Mouse (Mus musculus): ENCODE measurements around the gene Gnai3. TPM values are rescaled to one million over a fixed set of nuclear protein-coding genes. Genes with fewer than 3 reads are reported as not detected.

Gnai3 gene
- polyA plus RNA-seq, 1 experiment from 2014 or later: 115 TPM

DNA sequence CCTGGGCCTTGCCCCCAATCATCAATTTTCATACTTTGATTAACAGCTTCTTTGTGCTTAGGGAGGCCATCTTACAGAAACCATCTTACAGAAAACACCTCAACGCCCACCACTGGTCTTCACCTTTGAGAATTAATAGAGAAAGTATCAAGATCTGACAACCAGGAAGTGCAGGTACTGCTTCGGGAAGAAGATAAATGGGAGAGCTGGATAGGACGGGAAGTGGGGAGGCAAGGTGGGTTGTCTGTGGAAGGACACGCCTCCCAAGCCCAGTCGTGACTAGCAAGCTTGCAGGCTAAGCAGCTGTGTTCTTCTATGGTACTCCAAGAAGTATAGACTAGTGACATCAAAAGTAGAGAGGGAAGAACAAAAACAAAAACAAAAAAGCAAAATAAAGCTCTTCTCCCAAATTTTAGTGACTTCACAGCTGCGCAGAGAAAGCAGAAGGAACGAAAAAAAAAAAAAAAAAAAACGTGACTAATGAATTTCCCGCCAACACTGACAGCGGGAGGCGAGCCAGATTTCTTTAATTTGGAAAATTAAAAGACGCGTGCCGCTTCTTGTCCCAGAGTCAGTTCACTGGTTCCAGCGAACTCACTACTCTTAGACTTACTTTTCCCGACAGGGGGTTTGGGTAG, 39.6 kb upstream of the Gnai3 start:
- no peaks in the 10 kb centered on the region for H3K9me3 ChIP-seq (replicated peaks; ENCODE audit: control insufficient read depth, low read length, poor library complexity, severe bottlenecking)
- peak overlapping the region; percentile 88 for H3K4me2 ChIP-seq (ENCODE audit: low read length)
- H3K4me3 ChIP-seq (ENCODE audit: low read depth, low read length): peak overlapping the region; percentile 89
- H3K27me3 ChIP-seq (ENCODE audit: control insufficient read depth, insufficient read depth, low read depth, low read length): no peaks in the 10 kb centered on the region; the same call in 1 of the 2 replicates
- peak overlapping the region; percentile 90 for H3K9ac ChIP-seq (ENCODE audit: low read depth, low read length)
- peaks cover 4% of the 10 kb centered on the region for H3K36me3 ChIP-seq (ENCODE audit: control insufficient read depth, insufficient read depth, low read length)
- H3K4me1 ChIP-seq (ENCODE audit: control insufficient read depth, insufficient read depth, low read length): peaks cover 24% of the 10 kb centered on the region
- H3K27ac ChIP-seq (ENCODE audit: low read length): peak overlapping the region; percentile 67; the same call in 1 of the 2 replicates
- ATAC-seq: peak; percentile 44; the same call in 1 of the 2 replicates
- 4% methylated on average over 16 of the region's 16 CpGs for WGBS

GRCm38 (mm10) chr3:108184742-108185141, 38.8 kb upstream of the Gnai3 start:
- no peak for ATAC-seq
- Histone ChIP-seq H3K4me1 (ENCODE audit: control insufficient read depth, insufficient read depth, low read length) (peaks cover 24% of the 10 kb centered on the region), H3K9ac (ENCODE audit: low read depth, low read length) (no peak overlapping the region), H3K27me3 (ENCODE audit: control insufficient read depth, insufficient read depth, low read depth, low read length) (no peaks in the 10 kb centered on the region; the same call in 1 of the 2 replicates), H3K4me2 (ENCODE audit: low read length) (no peak overlapping the region), H3K27ac (ENCODE audit: low read length) (no peak overlapping the region), H3K4me3 (ENCODE audit: low read depth, low read length) (no peak overlapping the region), H3K36me3 (ENCODE audit: control insufficient read depth, insufficient read depth, low read length) (peaks cover 4% of the 10 kb centered on the region), H3K9me3 (replicated peaks; ENCODE audit: control insufficient read depth, low read length, poor library complexity, severe bottlenecking) (no peaks in the 10 kb centered on the region)
- 80% methylated on average over 3 of the region's 3 CpGs for WGBS

DNA sequence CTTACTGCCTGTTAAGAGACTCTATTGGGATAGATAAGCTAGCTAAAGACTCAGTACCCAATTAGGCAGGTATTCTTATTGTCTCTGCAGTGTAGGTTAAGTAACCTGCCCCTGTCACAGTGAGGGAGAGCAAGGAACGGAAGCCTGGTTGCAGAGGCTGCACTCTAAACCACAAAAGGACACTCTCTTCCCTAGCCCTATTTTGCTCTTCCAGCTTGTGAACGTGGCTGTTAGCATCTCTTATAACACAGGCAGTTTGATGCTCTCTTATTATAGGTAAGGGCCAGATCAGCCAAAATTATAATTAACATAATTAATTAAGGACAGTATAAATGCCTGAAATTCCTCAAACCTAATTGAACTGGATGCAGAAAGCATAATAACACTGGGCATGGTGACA, 34.6 kb upstream of the Gnai3 start:
- Histone ChIP-seq H3K9ac (ENCODE audit: low read depth, low read length) (no peak overlapping the region), H3K4me1 (ENCODE audit: control insufficient read depth, insufficient read depth, low read length) (peaks cover 5% of the 10 kb centered on the region), H3K27ac (ENCODE audit: low read length) (no peak overlapping the region), H3K27me3 (ENCODE audit: control insufficient read depth, insufficient read depth, low read depth, low read length) (no peaks in the 10 kb centered on the region; the same call in 1 of the 2 replicates), H3K4me3 (ENCODE audit: low read depth, low read length) (no peak overlapping the region), H3K4me2 (ENCODE audit: low read length) (no peak overlapping the region), H3K36me3 (ENCODE audit: control insufficient read depth, insufficient read depth, low read length) (no peaks in the 10 kb centered on the region), H3K9me3 (replicated peaks; ENCODE audit: control insufficient read depth, low read length, poor library complexity, severe bottlenecking) (no peaks in the 10 kb centered on the region)
- ATAC-seq: no peak
- WGBS: 49% methylated on average over 2 of the region's 2 CpGs

- no peak for ATAC-seq
- Histone ChIP-seq H3K9ac (ENCODE audit: low read depth, low read length) (no peak overlapping the region), H3K9me3 (replicated peaks; ENCODE audit: control insufficient read depth, low read length, poor library complexity, severe bottlenecking) (no peaks in the 10 kb centered on the region), H3K36me3 (ENCODE audit: control insufficient read depth, insufficient read depth, low read length) (no peaks in the 10 kb centered on the region), H3K27ac (ENCODE audit: low read length) (no peak overlapping the region), H3K27me3 (ENCODE audit: control insufficient read depth, insufficient read depth, low read depth, low read length) (no peaks in the 10 kb centered on the region), H3K4me1 (ENCODE audit: control insufficient read depth, insufficient read depth, low read length) (peaks cover 13% of the 10 kb centered on the region), H3K4me2 (ENCODE audit: low read length) (no peak overlapping the region), H3K4me3 (ENCODE audit: low read depth, low read length) (no peak overlapping the region)
- 81% methylated on average over 7 of the region's 7 CpGs for WGBS
These were observed 33.1 kb upstream of the Gnai3 start for GRCm38 (mm10) chr3:108178756-108179715.

- Histone ChIP-seq H3K27me3 (ENCODE audit: control insufficient read depth, insufficient read depth, low read depth, low read length) (no peaks in the 10 kb centered on the region), H3K9me3 (replicated peaks; ENCODE audit: control insufficient read depth, low read length, poor library complexity, severe bottlenecking) (no peaks in the 10 kb centered on the region), H3K4me3 (ENCODE audit: low read depth, low read length) (no peak overlapping the region), H3K27ac (ENCODE audit: low read length) (peak overlapping the region; percentile 85), H3K36me3 (ENCODE audit: control insufficient read depth, insufficient read depth, low read length) (no peaks in the 10 kb centered on the region), H3K4me2 (ENCODE audit: low read length) (peak overlapping the region; percentile 42), H3K4me1 (ENCODE audit: control insufficient read depth, insufficient read depth, low read length) (peaks cover 13% of the 10 kb centered on the region), H3K9ac (ENCODE audit: low read depth, low read length) (peak overlapping the region; percentile 49; the same call in 1 of the 2 replicates)
- WGBS: 16% methylated on average over 12 of the region's 14 CpGs
- peak; percentile 84 for ATAC-seq
These were observed 29.0 kb upstream of the Gnai3 start for GRCm38 (mm10) chr3:108174672-108175531.

DNA sequence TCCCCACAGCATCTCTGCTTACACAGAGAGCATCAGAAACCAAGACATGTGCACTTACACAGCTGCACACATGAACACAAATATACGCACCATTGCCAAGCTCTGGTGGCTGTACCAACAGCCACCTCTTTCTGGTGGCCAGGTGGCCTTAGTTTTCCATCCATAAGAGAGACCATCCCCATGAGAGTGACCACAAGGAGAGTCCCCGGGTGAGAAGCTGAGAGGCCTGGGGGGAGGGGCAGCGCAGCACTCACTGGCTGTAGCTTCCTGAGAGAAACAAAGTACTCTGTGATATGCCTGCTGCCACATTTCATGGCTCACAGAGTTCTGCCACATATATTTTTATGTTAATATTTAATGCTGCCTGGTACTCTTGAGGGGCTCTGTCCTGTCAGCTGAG, 23.3 kb upstream of the Gnai3 start:
- no peak overlapping the region for H3K27ac ChIP-seq (ENCODE audit: low read length)
- no peaks in the 10 kb centered on the region for H3K9me3 ChIP-seq (replicated peaks; ENCODE audit: control insufficient read depth, low read length, poor library complexity, severe bottlenecking)
- H3K4me2 ChIP-seq (ENCODE audit: low read length): no peak overlapping the region
- H3K9ac ChIP-seq (ENCODE audit: low read depth, low read length): no peak overlapping the region
- H3K27me3 ChIP-seq (ENCODE audit: control insufficient read depth, insufficient read depth, low read depth, low read length): no peaks in the 10 kb centered on the region
- ATAC-seq: no peak
- H3K4me3 ChIP-seq (ENCODE audit: low read depth, low read length): no peak overlapping the region
- 50% methylated on average over 3 of the region's 3 CpGs for WGBS
- peaks cover 16% of the 10 kb centered on the region for H3K4me1 ChIP-seq (ENCODE audit: control insufficient read depth, insufficient read depth, low read length)
- H3K36me3 ChIP-seq (ENCODE audit: control insufficient read depth, insufficient read depth, low read length): no peaks in the 10 kb centered on the region

DNA sequence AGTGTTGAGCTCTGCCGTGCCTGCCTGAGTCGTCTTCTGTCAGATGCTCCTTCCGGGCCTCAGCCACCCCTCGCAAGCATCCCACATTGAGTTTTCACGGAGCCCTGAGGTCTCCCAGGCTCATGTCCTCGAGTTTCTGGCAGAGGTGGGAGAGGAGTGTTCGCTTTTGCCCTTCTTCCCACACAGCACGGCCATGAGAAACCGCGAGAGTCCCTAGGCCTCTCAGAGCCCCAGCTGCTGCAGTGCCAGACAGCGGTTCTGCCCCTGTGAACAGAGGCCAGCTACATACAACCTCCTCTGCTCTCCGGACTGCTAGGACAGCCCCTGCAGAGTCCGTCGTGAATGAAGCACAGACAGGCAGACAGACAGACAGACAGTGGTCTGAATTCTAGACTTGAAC, 21.6 kb upstream of the Gnai3 start:
- Histone ChIP-seq H3K4me1 (ENCODE audit: control insufficient read depth, insufficient read depth, low read length) (peaks cover 16% of the 10 kb centered on the region), H3K4me3 (ENCODE audit: low read depth, low read length) (no peak overlapping the region), H3K4me2 (ENCODE audit: low read length) (no peak overlapping the region), H3K27me3 (ENCODE audit: control insufficient read depth, insufficient read depth, low read depth, low read length) (no peaks in the 10 kb centered on the region), H3K27ac (ENCODE audit: low read length) (no peak overlapping the region), H3K9ac (ENCODE audit: low read depth, low read length) (no peak overlapping the region; the same call in 1 of the 2 replicates), H3K9me3 (replicated peaks; ENCODE audit: control insufficient read depth, low read length, poor library complexity, severe bottlenecking) (no peaks in the 10 kb centered on the region), H3K36me3 (ENCODE audit: control insufficient read depth, insufficient read depth, low read length) (no peaks in the 10 kb centered on the region)
- 38% methylated on average over 14 of the region's 14 CpGs for WGBS
- no peak for ATAC-seq

- no peaks in the 10 kb centered on the region for H3K27me3 ChIP-seq (ENCODE audit: control insufficient read depth, insufficient read depth, low read depth, low read length)
- H3K9me3 ChIP-seq (replicated peaks; ENCODE audit: control insufficient read depth, low read length, poor library complexity, severe bottlenecking): no peaks in the 10 kb centered on the region
- no peaks in the 10 kb centered on the region for H3K36me3 ChIP-seq (ENCODE audit: control insufficient read depth, insufficient read depth, low read length)
- no peak overlapping the region for H3K4me2 ChIP-seq (ENCODE audit: low read length)
- 5% methylated on average over 9 of the region's 11 CpGs for WGBS
- no peak overlapping the region for H3K4me3 ChIP-seq (ENCODE audit: low read depth, low read length)
- peaks cover 16% of the 10 kb centered on the region for H3K4me1 ChIP-seq (ENCODE audit: control insufficient read depth, insufficient read depth, low read length)
- H3K27ac ChIP-seq (ENCODE audit: low read length): no peak overlapping the region
- ATAC-seq: 0 out of 2 replicates have a peak, but pooled peaks have one; percentile 19
- no peak overlapping the region for H3K9ac ChIP-seq (ENCODE audit: low read depth, low read length)
These were observed 20.7 kb upstream of the Gnai3 start for GRCm38 (mm10) chr3:108166486-108167211.

Measured in midbrain, embryonic 16.5 days (tissue).